Mouse (Mus musculus) neural tube, embryonic 11.5 days (tissue): ENCODE measurements around the gene Trim80. TPM values are rescaled to one million over a fixed set of nuclear protein-coding genes. Genes with fewer than 3 reads are reported as not detected.
A peak's percentile ranks its signal among the peaks of the same experiment; 100 is the strongest.
"Not testable (repeated sequence)": the region's sequence is repeated elsewhere in the genome, so short reads cannot be mapped to it uniquely, and the experiment has no call there.

Experiments
- ATAC-seq: fragments of 200-750 bp; cut with Nextera tagmentation; 2 replicates; pipeline ENCODE4 v1.8.0; 2017; ENCODE audit warnings: moderate number of reproducible peaks, mild to moderate bottlenecking, moderate TSS enrichment, moderate library complexity; ENCODE audit not compliant: insufficient read depth, low FRiP score, low TSS enrichment
- DNase-seq: peaks from one replicate; pipeline ENCODE4 v3.0.0-alpha.2; 2015; ENCODE audit warnings: low spot score
- H3K27ac ChIP-seq: fragments of 300-500 bp; sonication (generic); 2 replicates; pipeline ENCODE4 v1.5.1; 2014; ENCODE audit warnings: low read depth, mild to moderate bottlenecking, low read length
- H3K27me3 ChIP-seq: fragments of 300-500 bp; sonication (generic); 2 replicates; pipeline ENCODE4 v1.6.1; 2014; ENCODE audit warnings: mild to moderate bottlenecking, low read length, mixed read lengths; ENCODE audit not compliant: control insufficient read depth, insufficient read depth
- H3K36me3 ChIP-seq: fragments of 300-500 bp; sonication (generic); 2 replicates; pipeline ENCODE4 v1.6.1; 2014; ENCODE audit warnings: mild to moderate bottlenecking, low read length, moderate library complexity, mixed read lengths; ENCODE audit not compliant: control insufficient read depth, insufficient read depth
- H3K4me1 ChIP-seq: fragments of 300-500 bp; sonication (generic); 2 replicates; pipeline ENCODE4 v1.6.1; 2014; ENCODE audit warnings: low read length, mixed read lengths; ENCODE audit not compliant: control insufficient read depth, insufficient read depth
- H3K4me2 ChIP-seq: fragments of 300-500 bp; sonication (generic); 2 replicates; pipeline ENCODE4 v1.6.1; 2014; ENCODE audit warnings: low read depth, mild to moderate bottlenecking, moderate library complexity
- H3K4me3 ChIP-seq: fragments of 300-500 bp; sonication (generic); 2 replicates; pipeline ENCODE4 v1.5.1; 2014; ENCODE audit warnings: low read depth, low read length
- H3K9ac ChIP-seq: fragments of 300-500 bp; sonication (generic); 2 replicates; pipeline ENCODE4 v1.6.1; 2014; ENCODE audit warnings: mild to moderate bottlenecking, low read length
- H3K9me3 ChIP-seq: fragments of 300-500 bp; sonication (generic); 2 replicates; pipeline ENCODE4 v1.6.1; 2016; ENCODE audit warnings: low read length; ENCODE audit not compliant: control insufficient read depth
- WGBS: fragments of 180-500 bp; shearing (Covaris S2); extraction: QIAGEN DNeasy Blood & Tissue Kit; methylation state at CpG from one replicate; pipeline ENCODE4 v1.1.7; 2014; 5-methylcytosine and 5-hydroxymethylcytosine counted together
- microRNA-seq: library from miRNA; unstranded; fragments of <30 nt; microRNA quantifications from one replicate; pipeline ENCODE4, GENCODE M21; 2016
- polyA plus RNA-seq: library from polyadenylated mRNA; unstranded; fragments of >200 nt; fragmentation: Nextera tagmentation; extraction: Ambion mirVana; gene quantifications from 2 replicates; pipeline ENCODE4 v1.2.1, GENCODE M21; 2014

Trim80 gene
- polyA plus RNA-seq, 1 experiment from 2014 or later = not detected

DNA sequence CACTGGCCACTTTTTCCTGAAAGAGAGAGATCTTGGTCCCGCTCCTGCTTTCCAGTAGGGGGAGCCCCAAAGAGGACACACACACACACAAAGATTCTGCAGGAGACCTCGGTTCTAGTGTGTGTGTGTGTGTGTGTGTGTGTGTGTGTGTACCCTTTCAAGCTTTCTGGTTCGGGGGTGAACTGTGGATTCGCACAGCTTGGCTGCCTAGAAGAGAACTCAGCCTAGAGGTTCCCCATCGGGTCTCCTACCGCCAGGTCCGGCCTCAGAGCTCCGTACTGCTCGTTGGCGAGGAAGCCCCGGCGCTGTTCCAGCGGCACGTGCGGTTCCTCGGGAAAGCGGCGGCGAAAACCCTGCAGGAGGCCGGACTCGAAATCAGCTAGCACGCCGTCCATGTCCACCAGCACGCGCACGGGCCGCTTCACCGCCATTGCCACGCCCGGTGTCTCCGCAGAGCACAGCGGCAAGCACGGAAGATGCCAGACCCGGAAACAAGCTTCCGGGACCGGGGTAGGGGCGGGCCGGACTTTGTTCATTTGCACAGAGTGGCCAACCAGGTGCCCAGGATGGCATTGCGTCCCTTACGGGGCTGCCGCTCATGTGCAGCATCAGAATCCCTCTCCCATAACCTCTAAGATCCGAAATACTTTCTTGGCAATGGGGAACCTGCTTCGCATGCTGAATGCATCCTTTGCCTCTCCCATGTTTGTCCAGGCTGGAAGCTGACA is 51.2 kb downstream of the Trim80 start, which contains the start of gene Nt5c:
Nt5c (minus strand) TSS at position 507 of the 728 bp plus-strand sequence.
- WGBS = under 1% methylated on average over 37 of the region's 43 CpGs
- ATAC-seq (peak; percentile 79), DNase-seq (peak; percentile 81)
- Histone ChIP-seq H3K4me3 (peak within 1 kb of the TSS; percentile 54), H3K9ac (peak within 1 kb of the TSS; percentile 67), H3K9me3 (no peaks in the 10 kb centered on the region), H3K4me1 (peaks cover 3% of the 10 kb centered on the region), H3K27me3 (no peaks in the 10 kb centered on the region), H3K27ac (peak within 1 kb of the TSS; percentile 45; the same call in 1 of the 2 replicates), H3K4me2 (peak within 1 kb of the TSS; percentile 56), H3K36me3 (no peaks in the 10 kb centered on the region)

DNA sequence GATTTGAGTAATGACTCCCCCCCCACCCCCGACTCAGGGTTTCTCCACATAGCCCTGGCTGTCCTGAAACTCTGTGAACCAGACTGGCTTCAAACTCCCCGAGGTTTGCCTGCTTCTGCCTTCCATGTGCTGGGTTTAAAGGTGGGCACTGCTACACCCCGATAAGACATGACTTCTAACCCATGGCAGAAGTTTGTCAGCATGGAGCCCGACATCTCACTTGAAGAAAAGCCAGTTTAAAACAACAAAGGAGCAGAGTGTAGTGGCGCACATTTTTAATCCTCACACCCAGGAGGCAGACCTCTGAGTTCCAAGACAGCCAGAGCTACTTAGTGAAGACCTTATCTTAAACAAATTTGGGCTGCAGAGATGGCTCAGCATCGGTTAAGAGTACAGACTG is 52.0 kb downstream of the Trim80 start:
- no peaks in the 10 kb centered on the region for H3K27me3 ChIP-seq
- peaks cover 3% of the 10 kb centered on the region for H3K4me1 ChIP-seq
- peaks cover 3% of the 10 kb centered on the region; the same call in 1 of the 2 replicates for H3K36me3 ChIP-seq
- no peak for ATAC-seq
- peak overlapping the region; percentile 56 for H3K4me2 ChIP-seq
- no peak overlapping the region for H3K9ac ChIP-seq
- no peaks in the 10 kb centered on the region for H3K9me3 ChIP-seq
- DNase-seq = no peak
- no peak overlapping the region for H3K27ac ChIP-seq
- no peak overlapping the region for H3K4me3 ChIP-seq
- 44% methylated on average over 6 of the region's 6 CpGs for WGBS

DNA sequence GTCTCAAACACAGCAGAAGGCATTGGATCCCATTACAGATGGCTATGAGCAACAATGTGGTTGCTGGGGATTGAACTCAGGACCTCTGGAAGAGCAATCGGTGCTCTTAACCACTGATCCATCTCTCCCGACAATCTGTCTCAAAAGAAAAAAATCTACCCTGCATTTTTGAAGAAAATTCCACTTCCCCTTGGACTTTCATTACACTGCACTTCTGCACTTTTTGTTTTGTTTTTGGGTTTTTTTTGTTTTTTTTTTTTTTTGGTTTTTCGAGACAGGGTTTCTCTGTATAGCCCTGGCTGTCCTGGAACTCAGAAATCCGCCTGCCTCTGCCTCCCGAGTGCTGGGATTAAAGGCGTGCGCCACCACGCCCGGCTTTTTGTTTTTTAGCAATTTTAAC is 56.2 kb downstream of the Trim80 start:
- H3K4me2 ChIP-seq, H3K9ac ChIP-seq, DNase-seq, H3K4me3 ChIP-seq, H3K27me3 ChIP-seq, H3K9me3 ChIP-seq, ATAC-seq, H3K4me1 ChIP-seq, H3K27ac ChIP-seq: not testable (repeated sequence)
- 92% methylated on average over 9 of the region's 9 CpGs for WGBS
- H3K36me3 ChIP-seq = peaks cover 13% of the 10 kb centered on the region

Small RNA genes within 50 kb of the gene (microRNA-seq; reads per million reads assigned to microRNA genes)
- gene Mir3968 = not detected

Other genes starting within 250 kb of the Trim80 start
- 0.57 and 0.85 TPM in 2 replicates for gene Grin2c, start 173.3 kb upstream of the Trim80 start, polyA plus RNA-seq
- 14.0 and 15.1 TPM in 2 replicates for gene Fdxr, start 163.5 kb upstream of the Trim80 start, polyA plus RNA-seq
- 0.18 and 0.24 TPM in 2 replicates for gene Fads6, start 142.9 kb upstream of the Trim80 start, polyA plus RNA-seq
- gene Otop2, start 133.4 kb upstream of the Trim80 start, polyA plus RNA-seq = not detected in 2 replicates
- 0.12 TPM in 1 of 2 replicates, not detected in the other for gene Ush1g, start 118.5 kb upstream of the Trim80 start, polyA plus RNA-seq
- gene Otop3, start 105.8 kb upstream of the Trim80 start, polyA plus RNA-seq = 0.35 and 0.37 TPM in 2 replicates
- 13.1 and 16.1 TPM in 2 replicates for gene Hid1, start 72.8 kb upstream of the Trim80 start, polyA plus RNA-seq
- 18.1 and 18.5 TPM in 2 replicates for gene Cdr2l, start 58.6 kb upstream of the Trim80 start, polyA plus RNA-seq
- 221 and 230 TPM in 2 replicates for gene Mrpl58, start 36.8 kb upstream of the Trim80 start, polyA plus RNA-seq
- gene Atp5h, start 20.6 kb upstream of the Trim80 start, polyA plus RNA-seq = 866 and 868 TPM in 2 replicates
- 22.0 and 25.7 TPM in 2 replicates for gene Kctd2, start 20.4 kb upstream of the Trim80 start, polyA plus RNA-seq
- gene Slc16a5, start 21.9 kb downstream of the Trim80 start, polyA plus RNA-seq = 0.11 and 0.22 TPM in 2 replicates
- 7.8 and 8.3 TPM in 2 replicates for gene Armc7, start 35.1 kb downstream of the Trim80 start, polyA plus RNA-seq
- 76.0 and 77.0 TPM in 2 replicates for gene Nt5c, start 51.3 kb downstream of the Trim80 start, polyA plus RNA-seq
- gene Jpt1, start 73.8 kb downstream of the Trim80 start, polyA plus RNA-seq = 870 and 877 TPM in 2 replicates
- gene Sumo2, start 95.7 kb downstream of the Trim80 start, polyA plus RNA-seq = 1,294 and 1,337 TPM in 2 replicates
- gene Nup85, start 123.9 kb downstream of the Trim80 start, polyA plus RNA-seq = 174 and 187 TPM in 2 replicates
- gene Mrps7, start 163.4 kb downstream of the Trim80 start, polyA plus RNA-seq = 95.5 and 97.9 TPM in 2 replicates
- gene Gga3, start 163.5 kb downstream of the Trim80 start, polyA plus RNA-seq = 31.4 and 31.7 TPM in 2 replicates
- 17.1 and 17.7 TPM in 2 replicates for gene Mif4gd, start 172.4 kb downstream of the Trim80 start, polyA plus RNA-seq
- gene Slc25a19, start 187.8 kb downstream of the Trim80 start, polyA plus RNA-seq = 23.0 and 25.4 TPM in 2 replicates